Mouse (Mus musculus) naive thymus-derived CD4-positive, alpha-beta T cell, adult 2 months (primary cell): ENCODE results near the gene Homer3.
A peak's percentile ranks its signal among the peaks of the same experiment; 100 is the strongest.

Experiments used
- DNase-seq: peaks from one replicate; pipeline ENCODE4 v3.0.0-alpha.2; 2011; ENCODE audit warnings: low read depth

The Homer3 gene

DNA sequence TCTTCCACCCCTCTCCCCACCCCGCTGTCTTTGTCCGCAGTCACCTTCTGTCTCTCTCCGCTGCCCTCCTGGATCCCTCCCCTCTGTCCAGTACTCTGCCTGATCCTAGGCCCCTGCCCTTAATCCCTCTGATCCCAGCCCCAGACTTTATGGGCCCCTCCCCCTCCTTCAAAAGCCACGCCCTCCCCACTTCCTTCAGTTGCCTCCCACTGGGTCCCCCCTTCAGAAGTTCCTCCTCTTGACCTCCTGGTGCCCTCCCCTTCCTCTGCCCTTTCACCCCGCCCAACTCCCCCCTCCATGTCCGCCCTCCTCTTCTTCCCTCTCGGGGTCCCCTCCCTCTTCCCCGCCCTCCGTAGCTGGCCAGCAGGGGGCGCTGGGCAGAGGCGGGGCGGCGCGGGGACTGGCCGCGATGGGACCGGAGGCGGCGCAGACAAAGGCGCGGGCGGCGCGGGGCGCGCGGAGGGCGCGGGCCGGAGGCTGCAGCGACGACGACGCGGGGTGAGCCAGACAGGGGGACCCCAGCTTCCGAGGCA, at the start of gene Homer3:
Gene Homer3 (plus strand): TSS at position 225 of the 533 bp plus-strand sequence.
- peak; percentile 89 for DNase-seq

DNA sequence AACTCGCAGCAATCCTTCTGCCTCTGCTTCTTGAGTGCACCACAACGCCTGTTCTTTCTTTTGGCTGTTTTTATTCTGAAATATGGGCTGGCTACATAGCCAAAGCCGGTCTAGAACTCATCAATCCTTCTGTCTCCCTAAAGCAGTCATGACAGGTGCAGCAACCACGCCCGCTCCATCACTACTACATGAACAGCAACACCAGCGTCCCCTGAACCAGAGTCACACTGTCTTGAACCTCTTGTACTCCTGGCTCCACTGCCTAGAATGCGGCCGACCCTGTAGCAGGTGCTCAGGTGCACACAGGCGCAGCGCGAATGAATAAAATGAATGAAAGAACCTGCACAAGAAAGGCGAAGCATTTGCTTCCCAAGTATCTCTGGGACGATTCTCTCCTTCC, 49.0 kb upstream of the Homer3 start:
- no peak for DNase-seq

DNA sequence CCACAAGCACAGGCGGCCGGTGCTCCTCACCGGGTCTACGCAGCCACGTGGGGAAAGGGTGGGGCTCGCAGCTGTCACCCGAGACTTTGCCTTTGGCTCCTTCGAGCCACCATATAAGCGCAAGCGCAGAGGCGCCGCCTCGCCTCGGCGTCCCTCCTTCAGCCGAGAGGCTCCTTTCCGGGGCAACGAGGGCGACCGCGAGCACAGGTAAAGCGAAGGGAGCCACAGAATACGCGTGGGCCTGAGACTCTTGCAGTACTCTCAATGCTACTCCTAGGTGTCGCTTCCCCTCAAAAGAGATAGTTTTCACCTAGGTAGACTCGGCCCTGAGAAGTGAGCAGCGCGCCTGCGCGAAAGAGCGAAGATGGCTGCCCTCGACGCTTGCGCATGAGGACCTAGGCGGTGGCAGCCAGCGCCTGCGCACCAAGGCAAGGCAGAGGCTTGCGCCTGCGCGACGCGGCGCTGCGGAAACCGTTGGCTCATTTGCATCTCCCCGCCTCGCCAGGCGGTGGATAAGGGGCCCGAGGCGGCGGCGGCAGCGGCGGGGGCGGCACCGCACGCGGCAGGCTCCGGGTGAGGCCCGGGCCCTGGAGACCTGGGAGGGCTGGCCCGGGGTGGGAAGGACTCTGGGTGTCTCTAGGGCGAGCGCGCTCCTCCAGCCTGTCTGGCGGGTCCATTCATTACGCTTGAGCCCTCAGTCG, 48.4 kb upstream of the Homer3 start, which contains the start of the genes Sugp2 and Armc6:
Gene Sugp2 (plus strand): TSS at position 147 of the 701 bp plus-strand sequence.
Gene Armc6 (minus strand): TSS at position 387 of the 701 bp plus-strand sequence.
- DNase-seq, result peak; percentile 99

DNA sequence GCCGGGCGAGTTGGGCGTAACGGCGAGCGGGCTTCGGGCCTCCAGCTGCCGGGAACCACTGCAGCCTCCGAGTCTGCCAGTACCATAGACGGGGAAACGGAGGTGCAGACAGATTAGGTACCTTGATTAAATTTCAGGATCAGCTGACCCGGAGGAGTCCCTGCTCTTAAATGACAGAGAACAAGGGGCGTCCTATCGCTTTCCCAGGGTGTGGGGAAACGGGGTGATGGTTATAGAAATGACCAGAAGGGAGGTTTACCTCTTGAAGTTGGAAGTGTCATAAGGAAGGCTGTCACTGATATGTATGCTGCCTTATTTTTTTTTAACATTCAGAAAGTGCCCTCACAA, 47.9 kb upstream of the Homer3 start:
- no peak for DNase-seq

DNA sequence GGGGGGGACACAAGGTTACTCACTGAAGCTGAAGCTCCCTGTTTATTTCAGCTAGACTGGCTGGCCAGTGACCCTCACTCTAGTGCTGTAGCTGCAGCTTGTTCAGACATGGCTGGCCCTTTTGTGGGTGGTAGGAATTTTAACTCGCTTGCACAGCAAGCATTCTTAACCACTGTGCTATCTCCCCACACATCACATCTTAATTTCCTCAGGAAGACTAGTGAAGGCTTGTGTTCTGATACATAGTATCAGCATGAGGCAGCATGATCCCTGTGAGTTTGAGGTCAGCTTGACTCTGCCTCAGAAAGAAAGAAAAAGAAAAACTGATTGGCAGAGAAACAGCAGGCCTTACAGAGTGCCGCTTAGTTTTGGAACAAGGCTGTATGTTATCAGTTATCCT, 44.8 kb upstream of the Homer3 start:
- no peak for DNase-seq

DNA sequence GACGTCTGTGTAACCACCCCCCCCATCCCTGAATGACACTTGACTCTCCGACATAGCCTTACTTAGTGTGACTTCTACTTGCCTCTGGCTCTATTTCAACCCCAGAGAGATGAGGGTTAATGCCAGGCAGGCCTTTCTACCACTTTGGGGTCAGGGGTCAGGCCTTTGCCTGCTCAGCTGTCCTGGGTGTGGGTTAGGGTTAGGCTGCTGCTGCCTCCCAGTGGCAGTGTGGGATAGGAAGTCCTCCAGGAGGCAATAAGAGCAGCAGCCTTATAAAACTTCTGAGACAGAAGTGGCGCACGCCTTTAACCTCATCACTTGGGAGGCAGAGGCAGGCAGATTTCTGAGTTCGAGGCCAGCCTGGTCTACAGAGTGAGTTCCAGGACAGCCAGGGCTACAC, 42.0 kb upstream of the Homer3 start:
- DNase-seq, result no peak

DNA sequence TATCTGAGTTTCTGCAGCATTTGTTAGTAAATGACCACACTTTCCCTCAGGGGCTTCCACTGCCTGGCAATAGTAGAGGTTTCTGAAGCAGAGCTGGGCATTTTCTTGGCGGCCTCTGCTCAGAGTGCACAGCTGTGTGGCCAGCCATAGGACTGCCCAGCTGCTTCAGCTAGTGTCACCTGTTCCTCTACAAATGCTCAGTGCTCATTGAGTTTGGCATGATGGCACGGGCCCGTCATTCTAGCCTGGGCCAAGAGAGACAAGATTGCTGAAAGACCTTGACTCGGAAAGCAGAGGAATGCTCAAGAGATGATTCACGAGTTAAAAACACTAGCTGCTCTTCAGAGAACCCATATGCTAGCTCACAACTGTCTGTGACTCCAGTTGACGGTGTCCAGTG, 36.0 kb upstream of the Homer3 start:
- DNase-seq, result no peak

DNA sequence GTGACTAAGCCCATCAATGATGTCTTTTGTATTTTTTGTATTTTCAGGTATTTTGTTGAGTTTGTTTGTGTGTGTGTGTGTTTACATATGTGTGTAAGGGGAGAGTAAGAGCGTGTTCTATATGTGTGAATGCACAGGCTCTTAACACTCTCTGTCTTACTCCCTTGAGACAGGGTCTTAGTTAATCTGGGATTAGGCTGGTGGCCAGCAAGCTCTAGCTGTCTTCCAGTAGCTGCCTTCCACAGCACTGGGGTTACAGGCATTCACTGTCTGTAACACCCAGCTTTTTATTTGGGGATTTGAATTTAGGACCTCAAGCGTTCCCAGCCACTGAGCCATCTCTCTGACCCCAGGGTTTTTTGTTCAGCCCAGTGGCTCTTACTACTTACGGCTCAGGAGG, 34.8 kb upstream of the Homer3 start:
- DNase-seq, result no peak

DNA sequence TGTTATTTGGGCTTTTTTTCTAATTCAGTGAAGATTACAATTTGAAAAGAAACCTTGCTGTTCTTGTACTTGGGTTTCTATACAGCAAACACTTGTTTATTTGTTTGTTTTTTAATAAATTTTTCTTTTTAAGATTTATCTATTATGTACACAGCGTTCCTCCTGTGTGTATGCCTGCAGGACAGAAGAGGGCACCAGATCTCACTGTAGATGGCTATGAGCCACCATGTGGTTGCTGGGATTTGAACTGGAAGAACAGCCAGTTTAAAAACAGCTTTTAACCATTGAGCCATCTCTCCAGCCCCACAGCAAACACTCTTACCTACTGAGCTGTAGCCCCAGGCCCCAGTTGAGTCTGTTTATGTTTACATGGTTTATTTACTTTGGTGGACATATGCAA, 28.0 kb upstream of the Homer3 start:
- no peak for DNase-seq

DNA sequence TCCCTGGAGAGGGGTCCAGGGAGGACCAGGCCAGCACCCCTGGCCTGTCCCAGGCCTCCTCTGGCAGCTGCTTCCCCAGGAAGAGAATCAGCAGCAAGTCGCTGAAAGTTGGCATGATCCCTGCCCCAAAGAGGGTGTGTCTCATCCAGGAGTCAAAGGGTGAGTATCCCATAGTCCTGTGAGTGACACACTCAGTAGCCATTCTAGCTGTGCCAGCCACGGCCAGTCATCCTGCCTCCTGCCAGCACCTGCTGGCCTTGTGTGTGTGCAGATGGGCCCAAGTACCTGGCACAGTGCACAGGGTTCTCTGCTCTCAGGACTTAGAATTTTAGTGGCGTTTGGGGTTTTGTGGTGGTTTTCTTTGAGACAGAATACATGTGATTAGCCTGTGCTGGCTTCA, 25.2 kb upstream of the Homer3 start:
- no peak for DNase-seq

DNA sequence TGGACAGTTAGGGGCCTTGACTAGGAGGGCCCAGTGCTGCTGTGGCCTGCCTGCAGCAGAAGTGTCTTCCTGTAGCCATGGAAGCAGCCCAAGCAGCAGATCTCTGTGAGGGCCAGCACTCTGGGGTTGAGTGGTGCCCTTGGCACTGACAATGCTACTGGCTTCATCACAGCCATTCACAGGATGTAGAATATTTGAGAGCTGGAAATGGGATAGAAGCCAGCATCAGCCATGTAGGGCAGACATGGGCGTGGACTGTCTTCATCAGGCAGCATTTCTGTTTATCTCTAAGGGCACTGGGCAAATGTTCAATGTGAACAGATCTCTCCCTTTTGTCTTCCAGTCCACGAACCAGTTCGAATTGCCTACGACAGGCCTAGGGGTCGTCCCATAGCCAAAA, 24.0 kb upstream of the Homer3 start:
- no peak for DNase-seq

DNA sequence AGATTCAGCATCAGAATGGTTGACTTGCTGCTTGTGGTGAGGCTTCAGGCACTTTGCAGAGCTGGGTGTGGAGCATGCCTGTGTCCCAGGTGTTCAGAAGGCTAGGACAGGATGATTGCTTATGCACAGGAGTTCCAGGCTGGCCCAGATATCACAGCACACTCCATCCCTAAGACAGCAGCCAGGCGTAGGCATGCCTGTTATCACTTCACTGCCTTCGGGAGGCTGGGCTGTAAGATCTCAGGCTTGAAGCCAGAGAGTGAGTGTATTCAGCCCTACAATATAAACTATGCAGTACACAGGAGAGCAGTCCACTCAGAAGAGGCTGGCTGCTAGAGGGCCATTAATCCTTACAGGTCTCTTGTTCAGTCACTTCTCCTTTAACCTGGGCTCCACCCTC, 23.6 kb upstream of the Homer3 start:
- no peak for DNase-seq

DNA sequence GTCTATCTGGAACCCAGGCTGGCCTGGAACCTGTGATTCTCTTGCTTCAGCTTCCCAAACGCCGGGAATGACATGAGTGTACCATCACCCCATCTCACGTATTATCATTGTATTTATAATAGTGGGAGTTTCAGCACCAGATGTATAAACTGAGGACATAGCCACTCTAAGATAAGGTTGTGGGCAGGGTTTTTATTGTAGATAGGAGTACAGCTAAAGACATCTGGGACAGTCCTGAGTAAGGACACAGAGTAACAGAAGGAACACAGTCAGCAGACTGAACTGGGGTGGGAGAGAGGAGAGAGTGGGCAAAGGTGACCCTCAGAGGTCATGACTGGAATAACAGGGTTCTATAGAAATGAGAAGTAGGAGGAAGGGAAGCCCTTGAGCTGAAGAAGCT, 15.0 kb upstream of the Homer3 start:
- DNase-seq, result no peak

DNA sequence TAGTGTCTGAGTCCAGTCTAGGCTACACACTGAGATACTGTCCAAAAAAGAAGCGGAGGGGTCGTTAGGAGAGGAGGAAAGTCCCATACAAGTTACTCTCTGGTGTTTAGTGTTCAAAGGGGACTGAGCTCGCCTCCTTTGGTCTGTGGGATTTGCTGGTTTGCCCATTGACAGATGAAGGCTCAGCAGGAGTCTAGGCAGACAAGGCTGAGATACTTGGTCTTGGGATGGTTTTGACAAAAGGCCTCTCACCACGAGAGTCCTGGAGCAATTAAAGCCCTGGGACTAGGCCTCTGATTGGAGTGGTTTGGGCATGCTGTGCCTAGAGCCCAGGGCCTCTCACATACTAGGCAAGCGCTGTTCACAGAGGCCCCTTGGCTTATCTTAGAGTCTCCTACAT, 14.3 kb upstream of the Homer3 start:
- DNase-seq, result no peak

DNA sequence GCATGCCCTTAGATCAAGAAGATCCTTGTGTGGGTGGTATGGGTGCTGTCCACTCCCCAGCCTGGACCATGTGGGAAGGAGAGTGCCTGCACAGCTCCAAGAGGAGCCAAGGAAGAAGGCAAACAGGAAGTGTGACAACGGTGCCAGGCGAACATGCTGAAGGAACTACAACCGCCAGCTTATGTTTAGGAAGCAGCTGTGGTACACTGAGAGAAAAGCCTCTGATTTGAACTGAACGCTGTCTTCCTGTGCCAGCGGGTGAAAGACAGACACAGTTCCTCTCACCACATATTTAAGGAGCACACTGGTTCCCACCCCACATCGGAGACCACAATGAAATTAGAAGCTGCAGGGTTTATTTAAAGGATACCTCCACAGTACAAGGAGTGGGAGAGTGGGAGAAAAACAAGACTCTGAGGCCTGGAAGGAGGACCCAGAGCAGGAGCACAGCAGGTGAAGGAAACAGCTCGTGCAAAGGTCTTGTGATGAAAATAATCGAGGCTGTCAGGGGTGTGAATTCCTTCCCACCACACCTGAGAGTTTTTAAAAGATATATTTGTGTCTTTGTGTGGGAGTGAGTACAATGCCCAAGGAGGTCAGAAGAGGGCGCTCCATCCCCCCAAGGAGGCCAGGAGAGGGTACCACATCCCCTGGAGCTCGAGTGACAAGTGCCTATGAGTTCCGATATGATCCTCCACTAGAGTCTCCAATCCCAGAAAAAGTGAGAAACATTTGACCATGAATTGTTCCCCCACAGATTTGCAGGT, 13.6 kb upstream of the Homer3 start:
- peak; percentile 48 for DNase-seq

DNA sequence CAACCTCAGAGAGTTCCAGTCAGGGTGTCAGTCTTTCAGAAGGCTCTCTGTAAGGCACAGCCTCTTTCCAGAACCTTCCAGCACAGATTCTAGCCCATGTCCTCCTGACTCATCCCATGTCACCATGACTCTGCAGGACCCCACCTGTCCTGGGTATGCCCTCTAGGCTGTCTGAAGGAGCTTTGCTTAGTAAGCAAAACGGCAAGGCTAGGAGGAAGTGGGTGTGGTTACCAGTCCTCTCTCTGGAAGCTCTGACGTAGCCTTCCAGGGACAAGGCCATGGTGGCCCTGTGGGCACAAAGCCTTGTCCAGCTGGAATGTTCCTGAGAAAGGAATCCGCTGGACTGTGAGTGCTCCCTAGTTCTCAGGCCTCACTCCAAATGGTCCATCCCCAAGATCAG, 9.7 kb upstream of the Homer3 start:
- no peak for DNase-seq

DNA sequence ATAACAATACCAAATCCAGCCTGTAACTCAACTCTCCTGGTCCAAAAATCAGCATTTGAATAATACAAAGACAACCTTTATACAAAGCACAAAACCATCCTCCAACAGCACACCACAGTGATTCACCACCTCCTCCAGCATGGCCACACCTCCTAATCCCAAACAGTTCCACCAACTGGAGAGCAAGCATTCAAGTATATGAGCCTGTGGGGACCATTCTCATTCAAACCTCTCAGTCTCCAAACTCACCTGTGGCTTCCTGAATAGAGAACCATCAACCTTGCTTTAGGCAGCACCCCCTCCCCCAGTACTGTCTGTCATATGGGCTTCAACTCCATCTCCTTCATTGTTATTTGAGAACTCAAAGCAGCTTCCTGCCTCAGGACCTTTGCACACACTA, 8.3 kb upstream of the Homer3 start:
- no peak for DNase-seq

DNA sequence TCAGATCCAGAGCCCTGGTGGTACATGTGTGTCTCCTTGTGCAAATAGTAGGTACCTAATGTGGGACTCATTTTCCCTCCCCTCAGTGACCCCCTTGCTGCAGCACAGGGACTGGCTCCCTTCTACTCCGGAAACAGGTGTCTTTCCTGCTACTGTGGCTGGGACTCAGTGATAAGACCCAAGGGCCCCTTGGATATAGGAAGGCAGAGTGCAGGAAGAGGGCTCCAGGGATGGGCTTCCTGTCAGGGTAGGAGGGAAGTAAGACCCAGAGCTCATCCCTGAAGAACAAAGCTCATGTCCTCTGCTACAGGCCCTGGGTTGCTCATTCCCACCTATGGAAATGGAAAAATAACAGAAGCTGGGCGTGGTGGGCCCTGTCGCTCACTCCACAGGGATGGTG, 6.2 kb upstream of the Homer3 start:
- no peak for DNase-seq

DNA sequence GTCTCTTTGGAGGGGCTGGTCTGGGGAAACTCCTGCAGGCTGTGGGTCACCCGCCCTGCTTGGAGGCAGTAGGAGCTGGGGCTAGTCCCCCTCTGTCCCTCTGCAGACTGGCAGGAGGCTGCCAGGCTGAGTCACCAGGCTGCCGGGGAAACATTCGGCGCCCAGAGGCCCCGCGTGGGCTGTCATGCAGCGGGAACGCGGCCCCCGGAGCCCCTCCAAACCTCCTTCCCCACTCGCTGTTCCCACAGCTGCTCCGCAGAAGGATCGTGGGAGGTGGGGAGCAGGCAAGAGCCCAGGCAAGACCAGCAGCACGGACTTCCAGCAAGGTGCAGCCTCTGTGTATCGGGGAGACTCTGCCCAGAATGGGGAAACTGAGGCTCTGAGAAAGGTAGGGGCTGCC, 4.5 kb upstream of the Homer3 start:
- DNase-seq, result no peak

DNA sequence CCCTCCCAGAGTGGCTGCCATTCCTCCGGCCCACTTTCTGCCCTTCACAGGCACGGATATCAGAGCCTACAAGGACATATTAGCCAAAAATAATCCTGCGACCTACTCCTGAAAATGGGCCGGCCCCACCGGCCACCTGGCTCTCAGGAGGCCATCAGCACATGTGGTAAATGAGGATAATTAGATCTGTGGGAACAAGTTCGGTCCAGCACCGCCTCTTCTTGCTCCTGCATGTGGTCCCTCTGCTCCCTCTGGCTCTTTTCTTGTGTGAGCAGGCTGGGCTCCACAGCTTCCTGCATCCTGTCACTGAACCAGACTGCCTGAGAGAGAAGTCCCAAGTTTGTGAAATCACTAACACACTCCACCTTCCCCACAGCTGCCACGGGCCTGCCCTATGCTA, 3.4 kb upstream of the Homer3 start:
- DNase-seq, result no peak

DNA sequence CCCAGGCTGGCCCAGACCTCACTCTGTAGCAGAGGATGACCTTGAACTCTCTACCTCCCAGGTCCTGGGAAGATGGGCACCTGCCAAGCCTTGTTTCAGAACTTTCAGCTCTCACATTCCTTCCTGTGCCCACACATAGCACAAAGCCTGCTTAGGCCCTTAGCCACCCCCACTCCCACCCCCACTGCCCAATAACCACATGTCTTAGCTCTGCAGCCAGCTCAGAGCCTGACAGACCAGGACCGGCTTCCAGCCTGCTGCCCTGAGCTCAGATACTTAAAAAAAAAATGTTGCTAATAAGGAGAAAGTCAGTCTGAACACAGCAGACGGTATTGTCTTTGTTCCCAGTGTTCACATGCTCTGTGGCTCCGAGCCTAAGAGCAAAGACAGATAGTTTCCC, 1.6 kb upstream of the Homer3 start:
- DNase-seq, result no peak

DNA sequence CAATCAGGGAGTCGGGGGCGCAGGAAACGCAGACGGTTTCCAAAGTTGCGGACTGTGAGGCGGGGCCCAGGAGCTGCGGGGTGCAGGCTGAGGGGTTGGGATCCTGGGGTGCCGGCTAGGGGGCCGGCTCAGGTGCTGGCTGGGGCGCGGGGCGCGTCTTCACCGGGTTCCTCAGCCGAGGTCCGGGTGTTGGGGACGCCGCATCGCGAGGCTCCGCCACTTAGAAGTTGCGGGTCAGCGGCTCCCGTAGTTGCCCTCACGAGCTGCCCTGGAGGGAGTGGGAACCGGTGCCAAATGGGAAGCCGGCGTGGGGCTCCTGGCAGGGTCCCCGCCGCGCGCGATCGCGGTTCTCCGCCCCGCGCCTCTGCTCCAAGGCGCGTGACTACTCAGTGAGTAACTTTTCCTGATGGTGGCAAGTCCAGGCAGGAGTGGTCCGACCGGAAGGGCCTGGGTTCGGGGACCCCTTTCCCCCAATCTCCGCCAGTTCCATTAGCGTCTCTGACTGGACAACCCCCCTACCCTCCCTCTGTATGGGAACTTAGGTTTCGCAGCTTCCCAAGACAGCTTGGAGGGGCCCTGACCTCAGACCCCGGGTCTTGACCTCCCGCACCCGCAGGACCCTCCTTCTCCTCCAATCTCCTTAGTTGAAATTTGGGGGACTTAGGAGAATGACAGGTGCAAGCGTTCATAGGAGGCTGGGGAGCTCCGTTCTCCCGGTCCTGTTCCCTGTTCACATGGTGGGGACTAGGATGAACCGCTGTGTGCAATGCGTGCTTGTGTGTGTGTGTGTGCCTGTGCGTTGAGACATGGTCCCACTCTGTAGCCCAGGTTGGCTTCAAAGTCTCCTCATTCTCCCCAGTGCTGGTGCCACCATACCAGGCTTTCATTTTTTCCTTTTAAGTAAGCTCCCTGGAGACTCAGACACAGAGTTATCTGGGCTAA, 780 bp downstream of the Homer3 start:
- peak; percentile 30 for DNase-seq
